Mouse (Mus musculus) R1 (cell line): ENCODE measurements around the gene Arl15.

Source experiments
- DNase-seq: peaks from one replicate; pipeline ENCODE4 v3.0.0-alpha.2; 2018; ENCODE audit warnings: low read depth, low spot score

The Arl15 gene

DNA sequence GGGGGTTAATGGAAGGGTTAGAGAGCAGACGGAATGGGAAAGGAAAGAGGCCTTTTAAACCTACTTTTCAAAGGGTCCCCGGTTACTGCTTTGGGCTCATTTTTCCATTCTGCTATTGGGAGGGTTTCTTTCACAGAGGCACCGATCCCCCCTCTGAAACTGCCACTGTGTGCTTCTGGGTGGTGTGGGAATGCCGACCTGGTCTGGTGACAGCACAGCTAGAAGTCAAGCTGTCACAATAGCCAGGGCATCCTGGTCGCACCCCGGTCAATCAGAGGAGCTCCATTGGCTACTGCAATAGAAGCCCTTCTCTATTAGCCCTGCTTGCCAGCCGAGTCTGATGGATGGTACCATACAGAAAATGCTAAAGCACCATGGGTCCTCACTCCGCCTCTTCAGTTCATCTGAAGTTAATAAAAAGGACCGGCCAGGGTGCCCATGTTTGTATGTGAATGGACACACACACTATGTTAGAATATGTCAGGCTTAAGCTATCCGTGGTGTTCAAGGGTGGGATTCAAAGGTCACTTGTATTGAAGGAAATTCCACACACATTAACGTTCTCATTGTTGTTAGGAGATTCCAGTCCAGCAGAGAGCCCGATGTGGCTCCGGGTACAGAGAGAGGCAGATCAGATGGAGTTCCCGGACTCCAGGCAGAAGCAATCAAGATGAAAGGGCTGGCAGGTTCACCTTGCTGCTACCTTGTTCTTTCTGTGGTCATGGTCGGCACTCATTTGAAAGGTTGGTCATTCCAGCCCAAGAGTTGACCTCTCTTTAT is 258.3 kb downstream of the Arl15 start:
- DNase-seq: no peak

DNA sequence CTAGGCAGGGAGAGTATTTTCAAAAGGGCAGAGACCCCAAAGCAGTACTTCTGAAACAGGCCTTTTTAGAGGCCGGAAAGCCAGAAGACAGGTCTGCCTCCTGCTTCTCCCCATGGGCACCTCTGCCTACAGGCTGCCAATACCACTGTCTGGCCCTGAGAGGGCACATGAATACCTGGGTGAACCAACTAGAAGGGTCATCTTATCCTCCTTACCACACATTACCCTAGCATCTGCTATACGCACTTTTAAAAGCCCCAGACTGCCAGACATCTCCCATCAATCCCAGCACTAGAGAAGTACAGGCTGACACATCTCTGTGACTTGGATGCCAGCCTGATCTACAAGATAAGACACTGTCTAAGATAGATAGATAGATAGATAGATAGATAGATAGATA is 259.0 kb downstream of the Arl15 start:
- no peak for DNase-seq

- no peak for DNase-seq
These were observed 261.4 kb downstream of the Arl15 start for GRCm38 (mm10) chr13:114055686-114056085.

- no peak for DNase-seq
These were observed 266.0 kb downstream of the Arl15 start for GRCm38 (mm10) chr13:114060258-114060657.

GRCm38 (mm10) chr13:114061234-114061633 is 266.9 kb downstream of the Arl15 start:
- DNase-seq: no peak

GRCm38 (mm10) chr13:114064069-114064468 is 269.8 kb downstream of the Arl15 start:
- no peak for DNase-seq

- no peak for DNase-seq
These were observed 270.7 kb downstream of the Arl15 start for GRCm38 (mm10) chr13:114065012-114065411.

DNA sequence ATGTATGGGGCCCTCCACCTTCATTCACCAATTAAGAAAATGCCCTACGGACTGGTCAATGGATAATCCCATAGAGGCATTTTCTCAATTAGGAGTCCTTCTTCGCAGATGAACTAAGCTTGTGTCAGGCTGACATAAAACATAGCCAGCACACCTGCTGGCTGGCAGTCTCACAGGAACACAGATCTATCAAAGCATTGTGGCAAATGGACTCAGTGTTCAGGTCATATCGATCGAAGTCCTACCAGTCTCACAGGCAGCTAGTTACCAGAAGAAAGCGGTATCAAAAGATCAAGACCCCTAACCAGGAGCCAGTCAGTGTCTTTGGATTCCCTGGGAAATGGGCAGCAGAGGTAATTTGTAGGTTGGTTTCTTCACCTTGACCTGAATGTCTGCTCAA is 274.1 kb downstream of the Arl15 start:
- DNase-seq: no peak

DNA sequence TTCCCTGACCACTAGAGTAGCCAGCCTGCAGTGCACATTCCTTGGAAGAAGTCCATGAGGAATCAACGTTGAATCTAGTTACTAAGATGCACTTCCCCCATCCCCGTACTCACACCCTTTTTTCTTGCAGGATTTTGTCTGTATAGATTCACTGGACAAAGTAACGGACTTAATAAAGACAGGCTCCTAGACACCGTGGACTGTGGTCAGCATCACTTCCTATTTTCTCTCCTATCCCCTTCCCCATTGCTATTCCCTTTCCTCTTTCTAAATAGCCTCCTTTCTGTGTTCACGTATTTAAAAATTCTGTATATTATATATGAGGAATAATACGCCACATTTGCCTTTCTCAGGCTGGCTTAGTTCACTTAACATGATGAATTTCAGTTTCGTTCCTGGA is 277.1 kb downstream of the Arl15 start:
- DNase-seq: no peak

DNA sequence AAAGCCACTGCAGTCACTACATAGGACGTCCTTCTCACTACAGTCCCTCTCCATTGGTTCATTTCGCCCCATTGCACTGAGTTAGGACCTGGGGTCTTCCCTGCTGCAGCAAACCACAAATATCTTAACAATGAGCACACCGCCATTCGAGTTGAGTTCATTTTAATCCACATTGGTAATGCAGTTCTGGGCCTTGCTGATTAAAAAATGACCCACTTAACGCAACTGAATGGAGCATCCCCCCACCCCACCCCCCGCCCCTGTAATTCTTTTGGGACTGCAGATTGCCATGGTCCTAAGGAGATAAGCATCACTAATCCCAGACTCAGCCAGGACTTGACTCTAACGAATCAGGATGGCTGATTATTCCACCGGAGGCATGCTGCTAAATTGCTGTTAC is 280.2 kb downstream of the Arl15 start:
- no peak for DNase-seq

- peak; percentile 69 for DNase-seq
These were observed 281.5 kb downstream of the Arl15 start for GRCm38 (mm10) chr13:114075724-114076384.

- no peak for DNase-seq
These were observed 282.9 kb downstream of the Arl15 start for GRCm38 (mm10) chr13:114077181-114077580.

DNA sequence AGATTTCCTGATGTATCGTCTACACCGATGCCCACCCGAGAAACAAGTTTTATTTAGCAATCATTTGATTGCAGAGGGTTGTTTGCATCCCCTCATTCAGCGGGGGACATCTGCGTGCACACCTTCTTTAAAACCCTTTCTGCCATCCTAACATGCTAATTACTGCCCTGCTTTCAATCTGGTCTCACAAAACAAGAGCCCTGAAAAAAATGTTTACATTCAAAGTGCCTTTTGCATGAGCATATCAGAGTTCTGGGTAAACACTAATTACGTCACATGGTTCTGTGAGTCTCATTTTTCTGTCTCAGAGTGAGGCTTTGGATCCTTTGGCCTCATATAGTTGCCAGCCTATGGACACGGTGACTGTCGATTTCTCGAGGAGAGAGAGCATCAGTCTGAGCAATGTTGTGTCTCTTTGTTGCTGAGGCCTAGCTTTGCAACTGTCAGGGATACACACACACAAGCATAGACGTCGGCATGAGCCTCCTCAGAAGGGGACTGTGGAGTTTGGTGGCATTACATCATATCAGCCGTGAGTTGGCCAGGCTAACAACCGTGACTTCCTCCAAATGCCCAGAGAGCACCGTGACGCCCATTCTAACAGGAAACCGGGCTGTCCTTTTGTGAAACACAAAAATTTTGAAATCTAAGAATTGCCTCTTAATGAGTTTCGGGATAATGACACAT is 283.4 kb downstream of the Arl15 start:
- no peak for DNase-seq

GRCm38 (mm10) chr13:114078851-114079250 is 284.5 kb downstream of the Arl15 start:
- DNase-seq: no peak

- no peak for DNase-seq
These were observed 285.4 kb downstream of the Arl15 start for GRCm38 (mm10) chr13:114079751-114080150.

DNA sequence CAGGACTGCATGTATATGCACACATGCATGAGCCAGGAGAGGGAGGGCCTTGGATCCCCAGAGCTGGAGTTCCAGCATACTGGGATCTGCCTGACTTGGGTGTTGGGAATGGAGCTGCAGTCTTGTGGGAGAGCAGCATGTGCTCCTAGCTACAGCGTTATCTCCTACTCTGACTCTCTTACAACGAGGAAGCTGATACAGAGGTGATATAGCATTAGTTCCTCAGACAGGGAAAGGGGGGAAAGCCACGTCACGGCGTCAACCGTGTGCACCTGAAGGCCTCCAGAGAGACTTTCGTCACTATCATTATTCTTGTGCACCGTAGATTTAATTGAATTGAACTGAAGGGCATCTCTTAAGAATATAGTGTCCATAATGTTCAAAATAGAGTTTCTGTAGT is 286.2 kb downstream of the Arl15 start:
- no peak for DNase-seq

DNA sequence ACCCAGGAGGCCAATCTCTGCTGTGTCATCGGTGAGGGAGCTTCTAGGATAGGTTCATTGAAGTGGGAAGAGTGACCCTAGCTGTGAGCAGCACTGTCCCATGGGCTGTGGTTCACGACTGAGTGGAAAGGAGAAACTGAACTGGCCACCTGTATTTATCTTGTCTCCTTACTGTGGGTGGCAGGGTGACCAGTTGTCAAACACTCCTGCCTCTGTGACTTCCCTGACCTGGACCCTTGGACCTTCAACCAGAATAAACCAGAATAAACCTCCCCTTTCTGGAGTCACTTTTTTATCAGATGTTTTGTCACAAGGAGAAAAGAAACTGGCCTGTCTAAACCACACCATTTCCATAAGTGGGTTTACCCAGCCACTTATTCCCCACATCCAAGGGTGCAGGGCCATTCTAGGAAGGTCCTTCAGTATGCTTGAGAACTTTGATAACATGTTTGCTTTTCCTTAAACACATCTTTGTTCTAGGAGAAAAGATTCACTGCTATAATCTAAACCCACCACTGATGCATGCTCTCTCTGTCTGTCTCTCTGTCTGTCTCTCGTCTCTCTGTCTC is 289.3 kb downstream of the Arl15 start:
- no peak for DNase-seq

DNA sequence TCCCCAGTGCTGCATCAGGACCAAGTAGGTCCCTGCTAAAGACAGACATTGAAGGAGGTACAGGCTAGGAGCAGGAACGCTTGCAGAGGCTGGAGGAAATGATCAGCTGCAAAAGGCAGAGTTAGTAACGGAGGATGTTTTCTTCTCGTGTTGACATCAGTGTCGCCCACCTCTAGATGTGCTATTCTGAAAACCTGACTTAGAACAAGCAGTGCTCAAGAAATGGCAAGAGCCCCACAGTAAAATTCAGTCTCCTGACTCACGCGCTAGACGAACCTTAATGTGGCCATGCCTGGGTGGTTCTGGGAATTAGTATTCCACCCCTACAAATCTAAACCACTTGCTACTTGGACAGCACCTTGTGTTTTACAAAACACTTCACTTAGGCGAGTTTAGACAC is 291.1 kb downstream of the Arl15 start:
- DNase-seq: no peak

DNA sequence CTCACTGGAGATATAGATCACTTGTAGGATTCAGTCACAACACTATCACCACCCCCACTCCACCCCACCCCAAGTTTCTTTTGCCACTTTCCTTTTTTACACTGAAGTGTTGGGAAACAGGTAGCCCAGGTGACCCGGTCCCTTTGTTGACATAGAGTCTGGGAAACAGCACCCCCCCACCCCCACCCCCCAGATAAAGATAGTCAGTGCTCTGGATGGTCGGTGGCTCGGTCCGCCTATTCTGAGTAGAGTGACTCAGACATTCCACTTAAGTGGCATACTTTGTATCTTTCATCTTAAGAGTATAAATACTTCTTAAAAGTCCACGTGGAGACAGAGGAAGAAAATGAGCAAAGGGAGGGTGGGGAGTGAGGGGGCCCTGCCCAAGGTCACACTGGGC is 292.0 kb downstream of the Arl15 start:
- no peak for DNase-seq

DNA sequence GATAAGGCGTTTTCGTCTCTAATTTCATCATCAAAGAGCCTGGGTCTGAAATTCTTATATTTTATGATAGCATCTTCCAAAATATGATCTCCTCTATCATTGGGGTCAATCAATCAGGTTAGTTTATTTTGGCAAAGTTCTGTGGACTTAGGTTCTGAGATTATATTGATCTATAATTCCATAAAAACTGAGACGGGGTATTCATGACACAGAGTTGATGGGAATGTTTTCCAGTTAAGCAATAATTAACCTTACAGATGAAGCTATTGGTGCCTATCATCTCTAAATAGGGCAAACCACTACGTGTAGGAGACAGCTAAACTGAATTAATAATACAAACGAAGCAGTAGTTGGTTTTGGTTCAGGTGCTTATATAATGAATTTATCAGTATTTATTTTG is 292.5 kb downstream of the Arl15 start:
- DNase-seq: no peak

DNA sequence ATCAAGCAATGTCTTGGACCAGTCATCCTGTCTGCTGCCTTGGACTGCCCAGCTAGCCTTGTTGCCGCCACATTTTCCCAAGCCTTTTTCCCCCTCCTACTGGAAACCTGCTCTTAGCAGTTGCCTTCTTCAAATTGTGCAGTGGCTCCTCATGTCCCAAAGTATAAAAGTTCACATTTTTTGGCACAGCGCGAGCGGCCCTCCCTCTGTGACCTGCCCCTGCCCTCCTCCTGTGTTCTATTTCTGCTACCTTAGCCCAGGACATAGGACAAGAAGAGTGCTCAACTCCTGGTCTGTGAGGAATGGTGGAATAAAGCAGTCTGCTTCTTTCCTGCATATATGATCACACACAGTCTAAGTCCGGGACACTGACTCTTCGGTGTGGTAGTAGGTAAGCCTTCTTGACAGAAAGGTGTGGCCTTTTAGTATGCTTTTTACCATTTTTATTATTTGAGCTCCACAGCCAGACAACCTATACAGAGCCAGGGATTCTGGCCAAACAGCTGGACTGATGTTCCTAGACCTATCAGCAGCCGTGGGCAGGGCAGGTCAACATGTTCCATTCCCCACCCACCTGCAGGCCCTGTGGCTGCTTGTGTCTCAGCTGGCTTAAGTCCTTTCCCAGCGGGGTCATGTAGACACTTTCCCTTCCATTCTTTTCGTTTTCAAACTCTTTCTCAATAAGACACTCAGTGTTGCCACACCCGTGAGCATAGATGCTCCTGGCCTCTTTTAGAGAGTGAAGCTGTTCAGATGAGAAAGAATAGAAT is 293.6 kb downstream of the Arl15 start:
- DNase-seq: peak; percentile 41

DNA sequence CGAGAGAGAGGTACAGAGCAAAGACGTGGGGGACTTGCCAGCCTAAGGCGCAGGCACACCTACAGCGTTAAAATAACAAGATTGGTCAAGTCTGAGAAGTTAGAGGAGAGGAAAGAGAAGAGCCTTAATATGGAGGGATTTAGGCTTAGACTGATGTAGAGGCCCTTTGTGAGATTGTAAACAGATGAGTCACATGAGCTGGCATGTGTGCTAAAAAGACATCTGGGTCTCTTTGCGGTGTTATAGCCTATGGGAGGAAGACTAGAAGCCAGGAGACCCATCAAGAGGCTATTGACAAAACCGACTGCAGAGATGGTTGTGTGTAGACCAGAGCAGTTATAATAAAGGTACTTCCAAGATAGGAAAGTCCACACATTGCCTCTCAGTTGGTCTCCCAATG is 296.5 kb downstream of the Arl15 start:
- no peak for DNase-seq
